Mouse (Mus musculus) kidney, adult 18-20 months (tissue): Measurements from ENCODE around the gene Phf20.

Experiments used
- DNase-seq: peaks from one replicate; pipeline ENCODE4 v3.0.0; 2021

Phf20 gene

GRCm38 (mm10) chr2:156278226-156279017 lies 82.2 kb downstream of the Phf20 start:
- peak; percentile 87 for DNase-seq

GRCm38 (mm10) chr2:156281227-156281626 lies 85.0 kb downstream of the Phf20 start:
- DNase-seq = no peak

- no peak for DNase-seq
Observed at GRCm38 (mm10) chr2:156285161-156285560, 88.9 kb downstream of the Phf20 start.

DNA sequence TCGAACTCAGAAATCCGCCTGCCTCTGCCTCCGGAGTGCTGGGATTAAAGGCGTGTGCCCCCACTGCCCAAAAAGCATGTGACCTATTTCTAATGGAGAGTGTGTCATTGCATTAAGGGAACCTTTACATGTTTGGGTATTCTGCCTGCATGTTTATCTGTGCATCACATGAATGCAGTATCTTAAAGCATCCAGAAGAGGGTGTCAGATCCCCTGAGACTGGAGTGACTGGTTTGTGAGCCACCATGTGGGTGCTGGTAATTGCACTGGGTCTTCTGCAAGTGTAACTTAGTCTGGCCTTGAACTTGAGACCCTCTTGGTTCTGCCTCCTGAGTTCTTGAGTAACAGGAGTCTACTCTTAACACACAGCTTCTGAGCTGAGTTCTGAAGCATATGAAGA lies 90.5 kb downstream of the Phf20 start:
- DNase-seq = no peak

DNA sequence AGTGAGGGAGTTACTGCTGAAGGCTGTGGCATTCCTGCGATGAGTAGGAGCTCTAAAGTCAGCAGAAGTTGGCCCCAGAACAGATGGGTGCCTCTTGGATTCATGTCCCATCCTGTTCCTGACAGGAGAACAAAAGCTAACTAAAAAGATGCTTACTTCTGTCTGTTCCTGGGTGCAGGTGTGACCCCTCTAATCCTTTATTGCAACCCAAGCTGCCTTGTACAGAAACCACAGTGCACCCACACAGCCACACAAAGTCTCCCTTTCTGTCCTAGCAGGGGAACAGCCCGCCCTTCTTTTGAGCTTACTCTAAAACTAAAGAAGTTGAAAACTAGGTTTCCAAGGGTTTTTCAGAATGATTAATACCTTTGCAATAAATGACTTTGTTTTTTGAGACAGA lies 92.0 kb downstream of the Phf20 start:
- no peak for DNase-seq

DNA sequence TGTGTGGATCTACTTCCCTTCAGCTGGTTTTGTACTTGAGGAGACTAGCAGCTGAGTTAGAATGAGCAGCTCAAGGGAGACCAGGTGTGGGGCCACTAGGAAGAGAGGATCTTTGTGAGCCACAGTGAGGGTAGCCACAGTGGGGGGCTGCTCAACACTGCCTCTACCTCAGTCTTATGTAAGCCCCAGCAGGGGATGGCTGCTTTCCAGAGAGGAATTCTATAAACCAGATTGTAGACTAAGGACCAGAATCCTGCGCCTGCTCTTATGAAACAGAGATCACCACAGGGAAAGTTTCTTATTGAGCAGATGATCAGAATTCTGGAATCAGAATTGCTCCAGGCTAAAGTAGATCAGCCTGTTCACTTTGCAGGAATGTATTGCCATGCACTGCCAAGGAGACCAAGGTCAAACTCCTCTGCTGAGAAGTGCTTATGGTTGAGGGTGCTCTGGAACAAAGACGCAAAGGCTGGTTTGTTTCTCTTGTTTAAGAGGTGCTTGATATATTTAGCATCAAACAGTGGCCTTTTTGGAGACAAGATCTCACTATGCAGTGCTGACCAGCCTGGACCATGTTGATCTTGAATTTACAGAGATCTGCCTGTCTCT lies 93.4 kb downstream of the Phf20 start:
- DNase-seq = no peak

DNA sequence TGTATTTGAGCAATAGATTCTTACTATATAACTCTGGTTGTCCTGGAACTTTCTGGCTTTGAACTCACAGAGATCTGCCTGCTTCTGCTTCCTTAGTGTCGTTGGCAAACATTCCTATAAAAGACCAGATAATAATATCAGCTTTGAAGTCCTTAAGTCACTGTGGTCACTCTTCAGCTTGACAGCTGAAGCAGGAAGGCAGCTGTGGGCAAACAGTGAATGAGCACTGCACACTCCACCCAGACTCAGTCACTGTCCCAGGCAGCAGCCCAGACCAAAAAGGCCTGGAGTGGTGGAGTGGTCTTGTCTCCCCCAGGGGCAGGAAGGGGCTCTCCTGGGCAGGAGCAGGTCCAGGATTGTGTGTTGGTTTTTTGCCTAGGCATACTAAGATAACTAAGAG lies 95.7 kb downstream of the Phf20 start:
- DNase-seq = no peak

DNA sequence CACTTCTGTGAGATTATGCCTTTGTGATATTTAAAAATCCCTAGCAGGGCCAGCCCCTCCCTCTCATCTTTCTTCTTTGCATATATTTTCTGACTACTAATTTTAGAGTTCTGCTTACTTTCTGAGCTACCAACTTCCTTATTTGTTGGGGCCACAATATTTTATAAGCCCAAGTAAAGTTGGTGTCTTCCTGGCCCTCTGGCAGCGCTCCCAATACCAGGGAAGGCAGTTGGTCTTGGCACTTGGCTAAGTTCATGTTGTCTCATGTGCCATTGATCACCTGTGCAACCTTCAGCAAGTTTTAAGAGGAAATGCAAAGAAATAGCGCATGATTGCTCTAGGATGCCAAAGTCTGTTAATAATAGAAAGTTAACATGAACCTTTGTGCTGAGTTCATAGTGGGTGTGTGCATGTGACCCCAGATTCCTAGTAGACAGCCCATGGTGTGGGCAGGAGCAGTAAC lies 99.4 kb downstream of the Phf20 start:
- peak; percentile 61 for DNase-seq

DNA sequence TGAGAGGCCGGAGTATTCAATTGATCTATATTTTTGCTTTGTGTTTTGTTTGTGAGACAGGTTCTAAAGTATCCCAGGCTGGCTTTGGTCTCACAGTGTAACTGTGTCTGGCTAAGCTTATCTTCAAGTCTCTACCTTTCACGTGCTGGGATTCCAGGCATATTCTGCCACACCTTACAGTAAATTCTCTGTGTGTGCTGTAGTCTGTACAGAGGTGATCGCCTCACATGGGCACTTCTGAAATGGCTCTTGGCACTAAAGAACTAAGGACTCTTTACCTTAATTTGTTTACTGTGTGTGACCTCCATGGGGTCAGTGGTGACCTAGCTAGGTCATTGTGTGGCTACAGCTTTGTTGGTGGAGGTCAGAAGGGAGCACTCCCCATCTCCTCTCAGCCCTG lies 99.9 kb downstream of the Phf20 start:
- DNase-seq = no peak

- DNase-seq = no peak
Observed at GRCm38 (mm10) chr2:156297653-156298052, 101.4 kb downstream of the Phf20 start.

GRCm38 (mm10) chr2:156298458-156298857 lies 102.2 kb downstream of the Phf20 start:
- no peak for DNase-seq

- DNase-seq = no peak
Observed at GRCm38 (mm10) chr2:156302063-156302462, 105.8 kb downstream of the Phf20 start.

DNA sequence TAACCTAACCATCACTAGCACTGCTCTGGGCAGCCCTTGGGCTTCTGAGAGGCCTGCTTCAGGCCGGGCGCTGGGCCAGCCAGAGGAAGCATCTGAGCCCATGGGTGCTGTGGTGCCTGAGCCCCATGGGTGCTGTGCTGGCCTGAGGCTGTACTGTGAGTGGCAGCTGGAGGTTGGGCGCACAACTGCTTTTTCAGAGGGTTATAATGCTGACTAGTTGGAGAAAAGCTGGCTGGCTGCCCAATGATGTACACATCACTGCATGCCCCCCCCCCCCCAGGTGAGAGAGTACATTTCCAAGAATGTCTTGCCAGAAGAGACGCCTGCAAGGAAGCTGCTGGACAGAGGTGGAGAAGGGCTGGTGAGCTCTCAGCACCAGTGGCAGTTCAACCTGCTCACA lies 108.1 kb downstream of the Phf20 start:
- no peak for DNase-seq

DNA sequence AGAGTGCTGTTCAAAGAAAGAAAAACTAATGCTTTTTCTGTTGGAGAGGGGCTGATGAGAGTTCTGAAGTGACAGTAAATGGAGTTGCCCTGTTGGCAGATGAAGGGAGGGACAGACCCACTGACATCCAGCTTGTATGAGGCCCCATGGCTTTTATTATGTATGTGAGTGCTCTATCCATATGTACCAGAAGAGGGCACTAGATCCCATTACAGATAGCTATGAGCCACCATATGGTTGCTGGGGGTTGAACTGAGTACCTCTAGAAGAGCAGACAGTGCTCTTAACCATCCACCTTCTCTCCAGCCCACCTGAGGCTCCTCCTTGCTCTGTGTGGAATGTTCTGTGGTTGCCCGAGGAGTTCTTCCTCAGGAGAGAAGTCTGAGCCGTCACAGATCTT lies 109.6 kb downstream of the Phf20 start:
- no peak for DNase-seq

DNA sequence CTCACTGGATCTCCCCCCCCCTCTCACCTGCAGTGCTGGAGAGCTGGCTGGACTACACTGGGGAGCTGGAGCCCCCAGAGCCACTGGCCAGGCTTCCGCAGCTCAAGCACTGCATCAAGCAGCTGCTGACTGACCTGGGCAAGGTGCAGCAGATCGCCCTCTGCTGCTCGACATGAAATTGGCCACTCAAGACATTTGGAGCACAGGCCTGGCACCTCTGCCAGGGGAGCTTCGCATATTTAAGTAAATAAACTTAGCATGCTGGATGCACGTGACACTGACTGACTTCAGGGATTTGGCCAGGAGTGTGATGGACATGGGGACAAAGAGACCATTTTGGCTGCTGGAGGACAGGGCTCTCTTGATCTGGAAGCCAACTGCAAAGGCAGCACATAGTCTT lies 111.0 kb downstream of the Phf20 start:
- peak; percentile 54 for DNase-seq

DNA sequence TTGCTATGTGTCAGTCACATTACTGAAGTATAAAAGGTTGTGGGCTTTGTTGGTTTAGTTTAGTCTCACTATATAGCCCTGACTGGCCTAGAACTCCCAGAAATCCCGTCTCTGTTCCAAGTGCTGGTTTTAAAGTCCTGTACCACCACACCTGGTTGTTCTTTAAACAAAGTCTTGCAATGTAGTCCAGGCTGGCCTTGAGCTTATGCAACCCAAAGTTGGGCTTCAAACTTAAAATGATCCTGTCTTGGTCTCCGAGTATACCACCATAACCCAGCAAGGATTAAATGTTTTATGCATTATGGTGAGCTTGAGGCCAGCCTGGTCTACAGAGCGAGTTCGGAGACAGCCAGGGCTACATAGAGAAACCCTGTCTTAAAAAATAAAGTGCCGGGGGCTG lies 113.7 kb downstream of the Phf20 start:
- no peak for DNase-seq

DNA sequence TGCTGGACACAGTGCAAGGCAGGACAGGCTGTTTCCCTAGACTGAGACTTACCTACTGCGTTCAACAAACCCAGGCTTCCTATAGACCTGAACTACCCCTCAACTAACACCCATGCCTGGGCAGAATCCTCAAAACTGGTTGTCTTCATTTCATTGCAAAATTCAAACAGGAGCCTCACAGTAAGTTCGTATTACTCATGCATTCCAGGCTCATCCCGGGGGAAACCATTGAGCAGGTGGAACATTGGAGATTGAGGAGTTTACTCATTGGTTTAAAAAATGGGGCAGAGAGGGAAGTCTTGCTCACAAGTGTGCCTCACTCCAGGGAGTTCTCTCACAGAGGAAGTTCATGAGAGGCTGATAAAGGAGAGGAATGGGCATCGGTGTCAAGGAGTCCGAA lies 114.2 kb downstream of the Phf20 start:
- no peak for DNase-seq

- DNase-seq = no peak
Observed at GRCm38 (mm10) chr2:156310945-156311344, 114.7 kb downstream of the Phf20 start.

DNA sequence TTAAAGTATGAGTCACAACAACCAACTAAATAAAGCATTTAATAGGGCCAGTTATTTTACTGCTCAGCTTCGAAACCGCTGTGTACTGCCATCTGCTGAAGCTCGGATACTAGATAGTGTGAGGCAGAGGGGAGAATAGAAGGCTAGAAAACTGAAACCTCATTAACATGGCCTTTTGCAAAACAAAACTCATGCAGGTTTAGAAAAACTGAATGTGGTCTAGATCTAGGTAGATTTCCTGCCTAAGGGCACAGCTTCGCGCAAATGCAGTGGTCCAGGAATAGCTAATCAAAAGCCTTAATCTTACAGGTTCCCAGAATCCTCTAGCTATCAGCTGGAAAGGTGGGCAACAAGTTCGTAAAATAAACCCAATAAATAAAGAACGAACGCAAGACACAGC lies 115.2 kb downstream of the Phf20 start:
- DNase-seq = no peak

DNA sequence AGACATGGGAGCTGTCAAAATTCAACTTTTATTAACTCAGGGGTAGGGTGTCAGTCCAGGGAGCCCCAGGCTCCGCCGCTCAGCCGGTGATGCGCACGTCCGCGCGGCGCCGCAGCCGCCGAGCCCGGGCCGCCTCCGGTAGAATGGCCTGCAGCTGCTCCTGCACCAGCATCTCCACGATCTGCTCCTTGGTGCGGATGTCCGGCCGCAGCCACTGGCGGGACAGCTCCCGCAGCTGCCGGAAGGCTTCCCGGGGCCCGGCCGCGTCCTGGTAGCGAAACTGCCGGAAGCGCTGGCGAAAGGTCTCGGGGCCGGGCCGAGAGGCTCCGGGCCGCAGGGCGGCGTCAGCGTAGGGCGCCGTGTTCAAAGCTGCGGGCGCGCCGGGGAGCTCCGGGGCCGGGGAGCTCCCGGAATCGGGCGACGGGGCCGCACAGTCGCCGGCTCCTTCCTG lies 115.6 kb downstream of the Phf20 start:
- peak; percentile 81 for DNase-seq

DNA sequence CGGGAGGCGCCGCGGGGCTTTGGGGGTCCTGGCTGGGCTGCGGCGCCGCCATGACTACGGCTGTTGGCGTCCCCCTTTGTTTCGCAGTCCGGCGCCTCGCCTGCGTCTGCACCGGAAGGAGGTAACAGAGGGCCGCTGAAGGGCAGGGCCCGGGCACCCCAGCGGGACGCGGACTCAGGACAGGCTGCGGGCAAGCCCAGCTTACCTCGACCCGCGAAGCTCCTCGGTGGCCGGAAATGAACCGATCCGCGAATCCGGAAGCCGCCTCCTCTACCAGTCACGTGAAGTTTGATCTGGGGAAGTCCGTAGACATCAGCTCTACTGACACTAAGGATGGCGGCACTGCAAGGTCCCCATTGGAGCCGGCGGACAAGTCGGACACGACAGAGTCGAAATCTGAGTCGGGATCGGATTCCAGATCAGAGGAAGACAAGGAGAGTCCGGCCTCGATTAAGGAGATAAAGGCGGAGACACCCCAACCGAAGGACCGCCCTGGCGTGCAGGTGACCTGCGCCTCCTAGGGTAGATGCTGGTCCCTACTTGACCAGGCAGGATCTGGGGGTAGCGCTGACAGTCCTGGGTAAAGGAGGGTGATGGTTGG lies 116.1 kb downstream of the Phf20 start, which contains the start of the genes Cnbd2 and Scand1:
TSS of gene Cnbd2 (plus strand) at position 3 of the 601 bp plus-strand sequence.
TSS of gene Scand1 (minus strand) at position 408 of the 601 bp plus-strand sequence.
- peak; percentile 90 for DNase-seq

GRCm38 (mm10) chr2:156313153-156313552 lies 116.9 kb downstream of the Phf20 start:
- no peak for DNase-seq

DNA sequence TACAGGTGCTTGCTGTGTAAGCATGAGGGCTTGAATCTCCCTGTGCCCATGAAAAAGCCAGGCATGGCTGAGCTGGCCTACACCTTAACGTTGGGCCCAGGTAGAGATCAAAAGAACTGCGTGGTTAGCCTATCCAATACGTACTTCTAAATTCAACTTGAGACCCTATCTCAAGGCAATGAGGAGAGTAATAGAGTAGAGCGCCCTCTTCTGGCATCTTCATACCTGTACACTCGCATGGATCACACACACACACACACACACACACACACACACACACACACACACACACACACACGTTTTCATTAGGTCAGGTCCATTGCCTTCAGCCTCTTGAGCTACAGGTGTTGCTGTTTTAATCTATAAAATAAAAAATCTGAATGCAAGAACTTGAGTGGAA lies 118.5 kb downstream of the Phf20 start:
- DNase-seq = no peak

- no peak for DNase-seq
Observed at GRCm38 (mm10) chr2:156318491-156318890, 122.2 kb downstream of the Phf20 start.
